Mouse (Mus musculus): ENCODE measurements around the gene Pcnx. TPM values are rescaled to one million over a fixed set of nuclear protein-coding genes. Genes with fewer than 3 reads are reported as not detected.

Gene Pcnx
- polyA plus RNA-seq, 1 experiment from 2014 or later: 13.0 TPM

DNA sequence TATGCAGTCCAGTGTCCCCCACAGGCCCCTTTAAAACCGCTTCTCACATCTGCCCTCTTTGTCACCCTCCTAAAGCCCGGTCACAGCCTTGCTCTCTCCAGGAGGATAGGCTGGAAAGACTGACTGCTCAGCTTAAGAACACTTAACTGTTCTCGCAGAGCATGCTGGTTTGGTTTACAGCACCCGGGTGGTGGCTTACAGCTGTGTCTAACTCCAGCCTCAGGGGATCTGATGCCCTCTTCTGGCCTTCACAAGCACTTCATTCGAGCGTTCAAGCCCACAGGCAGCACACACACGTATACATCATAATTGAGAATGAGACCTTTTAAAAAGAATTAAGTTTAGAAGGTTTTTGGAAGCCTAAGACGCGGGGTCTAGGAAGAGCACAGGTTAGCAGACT lies 81.4 kb downstream of the Pcnx start:
- WGBS: 84% methylated on average over 9 of the region's 9 CpGs
- Histone ChIP-seq H3K27ac (ENCODE audit: low read depth, low read length) (no peak overlapping the region), H3K9me3 (ENCODE audit: control insufficient read depth, low read length) (no peaks in the 10 kb centered on the region), H3K36me3 (ENCODE audit: control insufficient read depth, insufficient read depth, low read length) (no peaks in the 10 kb centered on the region), H3K9ac (ENCODE audit: low read depth, low read length) (no peak overlapping the region), H3K27me3 (ENCODE audit: control insufficient read depth, insufficient read depth, low read length) (no peaks in the 10 kb centered on the region), H3K4me1 (replicated peaks; ENCODE audit: control insufficient read depth, insufficient read depth, low read length) (no peaks in the 10 kb centered on the region), H3K4me2 (replicated peaks; ENCODE audit: low read depth, low read length) (no peak overlapping the region), H3K4me3 (ENCODE audit: low read depth, low read length) (no peak overlapping the region)
- no peak for DNase-seq (ENCODE audit: low spot score)
- no peak for ATAC-seq (ENCODE audit: low FRiP score)

DNA sequence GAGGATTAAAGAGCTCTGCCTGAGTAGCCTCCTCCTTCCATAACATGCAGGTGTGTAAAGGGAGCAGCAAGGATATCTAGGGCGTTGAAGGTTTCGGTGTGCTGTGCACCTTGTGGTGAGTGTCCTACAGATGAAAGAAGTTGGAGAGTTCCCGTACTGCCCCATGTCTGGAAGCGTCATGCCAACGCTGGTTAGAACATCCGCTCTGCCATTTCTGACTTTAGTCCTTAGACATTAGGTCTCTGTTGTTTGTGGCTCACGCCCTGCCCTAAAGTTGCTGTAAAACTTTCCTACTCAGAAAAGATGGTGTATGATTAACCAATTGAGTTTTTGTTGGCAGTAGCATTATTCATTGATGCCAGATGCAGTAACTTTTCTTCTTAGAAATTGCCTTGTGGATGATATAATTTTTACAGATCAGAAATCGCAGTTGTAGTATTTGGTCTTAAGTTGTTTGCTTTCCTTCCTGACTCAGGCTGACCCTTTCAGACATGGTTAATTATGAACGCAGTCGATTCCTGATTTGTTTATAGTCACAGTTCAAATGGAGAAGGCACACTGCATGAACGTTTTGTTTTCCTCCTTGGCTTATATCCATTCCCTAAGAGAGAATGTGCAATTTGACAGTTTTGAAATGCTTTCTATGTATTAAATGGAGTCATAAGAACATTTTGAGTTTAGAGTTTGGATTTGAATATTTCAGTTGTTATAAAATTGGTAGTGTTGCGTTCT lies 83.7 kb downstream of the Pcnx start:
- H3K4me2 ChIP-seq (replicated peaks; ENCODE audit: low read depth, low read length): no peak overlapping the region
- H3K27ac ChIP-seq (ENCODE audit: low read depth, low read length): no peak overlapping the region
- ATAC-seq (ENCODE audit: low FRiP score) (no peak), DNase-seq (ENCODE audit: low spot score) (no peak)
- no peaks in the 10 kb centered on the region for H3K9me3 ChIP-seq (ENCODE audit: control insufficient read depth, low read length)
- 87% methylated on average over 12 of the region's 12 CpGs for WGBS
- H3K9ac ChIP-seq (ENCODE audit: low read depth, low read length): no peak overlapping the region
- no peaks in the 10 kb centered on the region for H3K36me3 ChIP-seq (ENCODE audit: control insufficient read depth, insufficient read depth, low read length)
- no peaks in the 10 kb centered on the region for H3K4me1 ChIP-seq (replicated peaks; ENCODE audit: control insufficient read depth, insufficient read depth, low read length)
- H3K27me3 ChIP-seq (ENCODE audit: control insufficient read depth, insufficient read depth, low read length): no peaks in the 10 kb centered on the region
- no peak overlapping the region for H3K4me3 ChIP-seq (ENCODE audit: low read depth, low read length)

DNA sequence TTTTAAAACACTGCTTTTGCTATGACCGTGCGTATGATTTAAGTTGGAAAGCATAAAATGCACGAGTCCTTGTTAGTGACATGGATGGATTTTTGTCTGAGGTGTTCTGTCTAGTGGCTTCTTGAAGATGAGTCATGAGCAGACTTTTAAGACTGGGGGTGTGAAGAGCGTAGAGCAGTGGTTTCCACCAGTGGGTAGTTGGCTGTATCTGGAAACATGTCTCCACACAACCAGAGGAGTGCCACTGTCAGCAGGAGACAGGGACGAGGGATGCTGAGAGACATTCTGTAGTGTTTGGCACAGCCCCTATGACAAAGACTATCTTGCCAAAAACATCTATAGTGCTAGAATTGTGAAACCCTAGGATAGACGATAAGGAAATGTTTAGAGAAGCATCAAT lies 89.2 kb downstream of the Pcnx start:
- Histone ChIP-seq H3K4me3 (ENCODE audit: low read depth, low read length) (no peak overlapping the region), H3K36me3 (ENCODE audit: control insufficient read depth, insufficient read depth, low read length) (0 out of 2 replicates have a peak, but pooled peaks cover 2% of the 10 kb centered on the region), H3K9ac (ENCODE audit: low read depth, low read length) (no peak overlapping the region), H3K4me1 (replicated peaks; ENCODE audit: control insufficient read depth, insufficient read depth, low read length) (no peaks in the 10 kb centered on the region), H3K27ac (ENCODE audit: low read depth, low read length) (no peak overlapping the region), H3K4me2 (replicated peaks; ENCODE audit: low read depth, low read length) (no peak overlapping the region), H3K27me3 (ENCODE audit: control insufficient read depth, insufficient read depth, low read length) (no peaks in the 10 kb centered on the region), H3K9me3 (ENCODE audit: control insufficient read depth, low read length) (no peaks in the 10 kb centered on the region)
- DNase-seq (ENCODE audit: low spot score): no peak
- WGBS: 97% methylated on average over 6 of the region's 6 CpGs
- no peak for ATAC-seq (ENCODE audit: low FRiP score)

DNA sequence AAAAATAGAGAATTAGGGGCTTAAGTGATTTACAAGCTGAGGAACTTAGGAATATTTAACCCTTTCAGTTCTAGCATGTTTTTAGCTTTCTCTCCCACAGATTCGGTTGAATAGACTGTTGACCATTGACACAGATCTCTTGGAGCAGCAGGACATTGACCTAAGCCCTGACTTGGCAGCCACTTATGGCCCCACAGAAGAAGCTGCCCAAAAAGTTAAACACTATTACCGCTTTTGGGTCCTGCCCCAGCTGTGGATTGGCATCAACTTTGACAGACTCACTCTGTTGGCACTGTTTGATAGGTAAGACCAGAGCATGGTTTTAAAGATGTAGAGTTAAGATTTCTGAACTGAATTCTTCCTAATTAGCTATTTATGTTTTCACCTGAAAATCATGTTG lies 90.2 kb downstream of the Pcnx start:
- H3K36me3 ChIP-seq (ENCODE audit: control insufficient read depth, insufficient read depth, low read length): 0 out of 2 replicates have a peak, but pooled peaks cover 2% of the 10 kb centered on the region
- WGBS: 82% methylated on average over 2 of the region's 2 CpGs

DNA sequence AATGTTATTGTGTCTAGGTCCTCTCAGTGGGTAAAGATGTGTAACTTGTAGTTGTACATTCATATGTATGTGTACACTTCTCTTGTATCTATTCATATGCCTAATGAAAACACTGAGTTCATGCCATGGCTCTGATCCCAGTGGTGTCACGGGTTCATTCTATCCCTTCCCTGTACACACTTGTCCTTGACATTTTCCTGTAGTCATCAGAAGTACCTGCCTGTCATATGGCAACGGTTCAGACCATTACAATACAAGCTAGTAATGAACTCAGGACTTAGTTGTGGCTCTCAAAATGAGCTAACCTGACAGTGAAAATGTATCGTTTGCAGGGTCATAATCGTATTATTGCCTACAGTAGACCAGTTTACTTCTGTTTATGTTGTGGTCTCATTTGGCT lies 98.5 kb downstream of the Pcnx start:
- H3K4me2 ChIP-seq (replicated peaks; ENCODE audit: low read depth, low read length): no peak overlapping the region
- no peaks in the 10 kb centered on the region for H3K36me3 ChIP-seq (ENCODE audit: control insufficient read depth, insufficient read depth, low read length)
- no peak for DNase-seq (ENCODE audit: low spot score)
- no peak overlapping the region for H3K9ac ChIP-seq (ENCODE audit: low read depth, low read length)
- H3K9me3 ChIP-seq (ENCODE audit: control insufficient read depth, low read length): no peaks in the 10 kb centered on the region
- H3K4me1 ChIP-seq (replicated peaks; ENCODE audit: control insufficient read depth, insufficient read depth, low read length): no peaks in the 10 kb centered on the region
- no peak overlapping the region for H3K4me3 ChIP-seq (ENCODE audit: low read depth, low read length)
- H3K27ac ChIP-seq (ENCODE audit: low read depth, low read length): no peak overlapping the region
- no peak for ATAC-seq (ENCODE audit: low FRiP score)
- WGBS: 92% methylated on average over 4 of the region's 4 CpGs
- no peaks in the 10 kb centered on the region for H3K27me3 ChIP-seq (ENCODE audit: control insufficient read depth, insufficient read depth, low read length)

More for the DNA sequence above, 90.2 kb downstream of the Pcnx start:
- Histone ChIP-seq H3K9ac (ENCODE audit: low read depth, low read length) (no peak overlapping the region), H3K4me2 (replicated peaks; ENCODE audit: low read depth, low read length) (no peak overlapping the region), H3K4me1 (replicated peaks; ENCODE audit: control insufficient read depth, insufficient read depth, low read length) (no peaks in the 10 kb centered on the region), H3K4me3 (ENCODE audit: low read depth, low read length) (no peak overlapping the region), H3K27me3 (ENCODE audit: control insufficient read depth, insufficient read depth, low read length) (no peaks in the 10 kb centered on the region), H3K9me3 (ENCODE audit: control insufficient read depth, low read length) (no peaks in the 10 kb centered on the region), H3K27ac (ENCODE audit: low read depth, low read length) (no peak overlapping the region)
- ATAC-seq (ENCODE audit: low FRiP score) (no peak), DNase-seq (ENCODE audit: low spot score) (no peak)

DNA sequence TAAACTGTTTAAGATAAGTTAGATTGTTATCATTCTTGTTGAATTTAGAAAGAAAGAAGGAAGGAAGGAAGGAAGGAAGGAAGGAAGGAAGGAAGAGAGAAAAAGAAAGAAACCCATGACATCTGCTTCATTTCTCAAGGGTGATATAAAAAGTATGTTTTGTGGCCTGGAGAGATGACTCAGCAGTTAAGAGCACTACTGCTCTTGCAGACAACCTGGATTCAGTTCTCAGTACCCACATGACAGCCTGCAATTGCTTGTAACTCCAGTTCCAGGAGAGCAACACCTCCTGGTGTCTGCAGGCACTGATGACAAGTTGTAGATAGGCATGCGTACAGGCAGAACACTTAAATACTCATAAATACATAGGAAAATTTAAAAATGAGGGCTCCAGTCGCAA lies 105.6 kb downstream of the Pcnx start:
- H3K4me2 ChIP-seq (replicated peaks; ENCODE audit: low read depth, low read length): no peak overlapping the region
- H3K4me1 ChIP-seq (replicated peaks; ENCODE audit: control insufficient read depth, insufficient read depth, low read length): no peaks in the 10 kb centered on the region
- no peak overlapping the region for H3K27ac ChIP-seq (ENCODE audit: low read depth, low read length)
- no peak overlapping the region for H3K4me3 ChIP-seq (ENCODE audit: low read depth, low read length)
- no peaks in the 10 kb centered on the region for H3K27me3 ChIP-seq (ENCODE audit: control insufficient read depth, insufficient read depth, low read length)
- no peak overlapping the region for H3K9ac ChIP-seq (ENCODE audit: low read depth, low read length)
- H3K36me3 ChIP-seq (ENCODE audit: control insufficient read depth, insufficient read depth, low read length): no peaks in the 10 kb centered on the region; the same call in 1 of the 2 replicates
- no peak for DNase-seq (ENCODE audit: low spot score)
- no peak for ATAC-seq (ENCODE audit: low FRiP score)
- 91% methylated on average over 2 of the region's 2 CpGs for WGBS
- no peaks in the 10 kb centered on the region for H3K9me3 ChIP-seq (ENCODE audit: control insufficient read depth, low read length)

DNA sequence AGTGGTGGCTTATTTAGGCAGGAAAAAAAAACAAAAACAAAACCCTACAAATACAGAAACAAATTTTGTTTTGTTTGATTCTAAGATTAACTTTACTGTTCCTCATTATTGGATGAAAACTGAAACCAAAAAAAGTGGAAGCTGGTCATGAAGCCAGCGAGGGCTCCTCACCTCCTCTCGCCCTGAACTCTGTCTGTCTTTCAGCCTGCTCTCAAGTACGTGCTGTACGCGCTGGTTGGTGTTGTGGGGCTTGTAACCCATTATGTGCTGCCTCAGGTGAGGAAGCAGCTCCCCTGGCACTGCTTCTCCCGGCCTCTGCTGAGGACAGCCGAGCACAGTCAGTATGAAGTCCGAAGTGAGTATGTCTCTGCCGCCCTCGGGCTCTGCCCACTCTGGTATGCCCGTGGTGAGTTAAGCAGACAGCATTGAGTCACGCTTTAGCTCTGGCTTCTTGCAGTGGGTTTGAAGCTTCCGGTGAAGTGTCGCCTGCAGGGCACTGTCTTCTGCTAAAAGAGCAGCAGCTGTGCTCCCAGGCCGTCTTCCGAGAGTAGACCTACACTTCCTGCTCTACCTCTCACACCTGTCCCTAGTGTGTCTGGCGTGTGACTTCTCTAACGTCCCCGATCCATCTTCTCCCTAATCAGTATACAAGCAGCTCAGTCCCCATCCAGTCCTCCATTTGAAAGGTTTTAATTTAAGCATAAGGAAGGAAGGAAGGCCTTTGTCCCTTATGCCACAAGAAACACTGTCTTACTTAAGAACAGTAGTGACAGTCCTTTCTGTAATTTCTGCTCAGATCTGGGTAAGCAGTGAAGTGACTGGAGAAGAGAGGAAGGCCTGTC lies 111.4 kb downstream of the Pcnx start:
- Histone ChIP-seq H3K4me1 (replicated peaks; ENCODE audit: control insufficient read depth, insufficient read depth, low read length) (no peaks in the 10 kb centered on the region), H3K4me2 (replicated peaks; ENCODE audit: low read depth, low read length) (no peak overlapping the region), H3K4me3 (ENCODE audit: low read depth, low read length) (no peak overlapping the region), H3K27me3 (ENCODE audit: control insufficient read depth, insufficient read depth, low read length) (no peaks in the 10 kb centered on the region), H3K36me3 (ENCODE audit: control insufficient read depth, insufficient read depth, low read length) (no peaks in the 10 kb centered on the region), H3K27ac (ENCODE audit: low read depth, low read length) (no peak overlapping the region), H3K9me3 (ENCODE audit: control insufficient read depth, low read length) (no peaks in the 10 kb centered on the region), H3K9ac (ENCODE audit: low read depth, low read length) (no peak overlapping the region)
- WGBS: 91% methylated on average over 19 of the region's 19 CpGs
- DNase-seq (ENCODE audit: low spot score) (no peak), ATAC-seq (ENCODE audit: low FRiP score) (no peak)

DNA sequence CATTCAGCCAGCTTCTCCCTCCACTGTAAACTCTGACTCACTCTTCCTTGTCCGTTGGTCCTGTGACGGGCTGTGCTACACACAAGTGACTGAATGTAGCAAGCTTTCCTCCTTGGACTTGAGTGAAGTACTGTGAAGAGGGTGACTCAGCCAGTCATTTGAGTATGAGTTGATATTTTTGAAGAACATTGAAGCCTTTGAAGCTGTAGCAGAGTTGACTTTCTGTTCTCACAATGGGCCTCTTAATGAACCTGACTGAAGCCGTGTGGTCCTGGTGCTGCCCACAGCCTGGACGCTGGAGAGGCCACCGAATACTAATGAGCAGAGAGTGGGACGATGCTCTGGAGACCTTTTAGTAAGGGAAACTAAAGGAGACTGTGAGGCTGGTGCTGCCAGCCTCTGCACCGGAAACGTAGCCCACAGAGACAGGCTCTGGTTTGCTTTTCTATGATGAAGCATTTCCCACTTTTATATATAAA lies 112.1 kb downstream of the Pcnx start:
- no peak overlapping the region for H3K4me3 ChIP-seq (ENCODE audit: low read depth, low read length)
- DNase-seq (ENCODE audit: low spot score) (no peak), ATAC-seq (ENCODE audit: low FRiP score) (no peak)
- no peaks in the 10 kb centered on the region for H3K36me3 ChIP-seq (ENCODE audit: control insufficient read depth, insufficient read depth, low read length)
- H3K27me3 ChIP-seq (ENCODE audit: control insufficient read depth, insufficient read depth, low read length): no peaks in the 10 kb centered on the region
- no peak overlapping the region for H3K4me2 ChIP-seq (replicated peaks; ENCODE audit: low read depth, low read length)
- H3K9ac ChIP-seq (ENCODE audit: low read depth, low read length): no peak overlapping the region
- 80% methylated on average over 8 of the region's 8 CpGs for WGBS
- H3K9me3 ChIP-seq (ENCODE audit: control insufficient read depth, low read length): no peaks in the 10 kb centered on the region
- no peak overlapping the region for H3K27ac ChIP-seq (ENCODE audit: low read depth, low read length)
- H3K4me1 ChIP-seq (replicated peaks; ENCODE audit: control insufficient read depth, insufficient read depth, low read length): no peaks in the 10 kb centered on the region
